Mouse (Mus musculus) kidney, postnatal 14 days (tissue): ENCODE data around the gene Rsph1.
A peak's percentile ranks its signal among the peaks of the same experiment; 100 is the strongest.
"Not testable (repeated sequence)": the region's sequence is repeated elsewhere in the genome, so short reads cannot be mapped to it uniquely, and the experiment has no call there.

Experiments
- DNase-seq: peaks from one replicate; pipeline ENCODE4 v3.0.0; 2022; ENCODE audit warnings: mixed read lengths

Rsph1 gene

DNA sequence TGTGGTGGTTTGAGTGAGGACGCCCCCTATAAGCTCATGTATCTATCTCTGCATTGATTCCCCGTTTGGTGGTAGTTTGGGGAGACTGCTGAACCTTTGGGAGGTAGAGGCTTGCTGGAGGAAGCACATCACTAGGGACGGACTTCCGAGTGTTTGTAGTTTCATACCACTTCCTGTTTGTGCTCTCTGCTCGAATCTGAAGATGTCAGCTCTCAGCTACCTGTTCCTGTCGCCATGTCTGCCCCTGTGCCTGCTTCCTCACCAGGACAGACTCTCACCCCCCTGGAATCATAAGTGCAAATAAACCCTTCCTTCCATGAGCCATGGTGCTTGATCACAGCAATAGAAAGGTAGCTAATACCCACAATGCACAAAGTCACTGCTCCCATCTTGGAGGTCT lies 2.0 kb downstream of the Rsph1 start:
- no peak for DNase-seq

DNA sequence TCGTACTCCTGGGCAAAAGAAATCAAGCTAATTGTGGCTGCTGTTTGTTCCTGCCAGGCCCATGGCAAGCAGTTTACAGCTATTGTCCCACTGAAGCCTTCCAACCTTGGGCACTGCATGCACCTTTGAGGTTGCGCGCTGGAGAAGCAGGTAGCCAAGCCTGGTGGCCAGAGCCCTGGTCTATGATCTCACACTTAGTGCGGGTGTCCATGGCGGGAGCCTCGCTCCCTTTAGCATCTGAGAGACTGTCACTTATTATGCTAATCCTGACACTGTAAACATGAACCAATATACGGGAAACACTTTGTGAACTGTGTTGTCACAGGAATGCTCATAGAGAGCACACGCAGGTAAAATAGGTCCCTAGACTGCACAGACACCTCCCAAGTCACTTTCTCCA lies 3.6 kb downstream of the Rsph1 start:
- no peak for DNase-seq

- no peak for DNase-seq
Observed at GRCm38 (mm10) chr17:31272416-31273165, 4.6 kb downstream of the Rsph1 start.

DNA sequence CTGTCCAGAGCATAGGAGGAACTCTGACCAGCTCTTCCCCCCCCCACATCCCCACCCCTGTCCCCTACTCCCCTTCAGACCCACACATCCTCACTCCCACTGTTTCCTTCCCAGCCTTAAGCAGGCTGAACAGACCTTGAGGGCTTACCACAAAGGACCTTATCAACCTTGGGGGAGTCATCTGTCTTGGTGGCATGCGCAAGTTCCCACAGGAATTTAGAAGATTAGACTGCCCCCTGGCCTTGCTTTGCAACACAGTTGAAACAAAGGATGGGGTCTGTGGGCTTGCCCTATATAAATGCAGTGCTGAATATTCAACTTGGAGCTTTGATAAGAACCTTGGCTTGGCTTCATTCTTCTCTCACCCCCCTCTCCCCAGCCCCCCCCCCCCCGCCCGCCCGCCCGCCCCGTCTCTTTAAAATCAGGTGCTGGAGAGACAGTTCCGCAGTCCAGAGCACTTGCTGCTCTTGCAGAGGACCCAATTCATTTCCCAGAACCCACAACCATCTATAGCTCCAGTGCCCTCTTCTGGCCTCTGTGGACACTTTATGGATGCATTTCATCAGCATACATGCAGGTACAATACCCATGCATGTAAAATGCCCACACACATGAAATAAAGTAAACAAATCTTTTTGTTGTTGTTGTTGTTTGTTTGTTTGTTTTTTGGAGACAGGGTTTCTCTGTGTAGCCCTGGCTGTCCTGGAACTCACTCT lies 5.9 kb downstream of the Rsph1 start:
- no peak for DNase-seq

DNA sequence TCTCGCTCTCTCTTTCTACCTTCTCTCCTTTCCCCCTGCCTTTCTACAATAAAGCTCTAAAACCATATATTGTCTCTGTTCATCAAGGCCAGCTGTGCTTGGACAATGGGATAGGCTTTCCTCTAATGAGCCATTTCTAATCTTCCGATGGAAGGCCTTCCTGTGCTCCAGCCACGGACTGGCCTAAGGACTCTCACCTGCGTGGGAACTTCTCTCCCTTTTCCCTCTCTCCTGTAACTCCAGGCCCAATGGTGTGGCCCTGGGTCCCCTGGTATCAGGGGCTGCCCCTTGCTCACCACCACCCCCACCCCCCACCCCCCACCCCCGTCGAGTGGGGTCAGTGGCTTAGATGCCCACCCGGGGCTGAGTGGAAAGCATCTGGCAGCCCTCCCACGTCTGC lies 6.4 kb downstream of the Rsph1 start:
- DNase-seq = not testable (repeated sequence)

DNA sequence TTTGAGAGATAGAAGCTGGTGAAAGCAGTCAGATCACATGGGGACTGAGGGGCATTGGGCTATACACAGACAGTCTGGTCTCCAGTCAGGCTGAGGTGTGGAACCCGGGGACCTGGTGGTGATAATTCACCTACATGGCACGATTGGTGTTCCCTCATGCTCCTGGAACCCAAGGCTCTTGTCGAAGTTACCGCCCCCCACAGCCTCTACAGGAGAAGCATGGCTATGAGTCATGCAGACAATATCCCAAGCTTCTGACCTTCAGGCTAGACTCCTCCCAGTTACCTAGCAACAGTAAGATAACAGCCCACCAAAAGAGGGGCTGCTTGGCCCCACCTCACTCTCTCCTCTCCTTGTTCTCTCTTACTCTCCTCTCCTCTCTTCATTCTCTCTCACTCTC lies 6.9 kb downstream of the Rsph1 start:
- no peak for DNase-seq

DNA sequence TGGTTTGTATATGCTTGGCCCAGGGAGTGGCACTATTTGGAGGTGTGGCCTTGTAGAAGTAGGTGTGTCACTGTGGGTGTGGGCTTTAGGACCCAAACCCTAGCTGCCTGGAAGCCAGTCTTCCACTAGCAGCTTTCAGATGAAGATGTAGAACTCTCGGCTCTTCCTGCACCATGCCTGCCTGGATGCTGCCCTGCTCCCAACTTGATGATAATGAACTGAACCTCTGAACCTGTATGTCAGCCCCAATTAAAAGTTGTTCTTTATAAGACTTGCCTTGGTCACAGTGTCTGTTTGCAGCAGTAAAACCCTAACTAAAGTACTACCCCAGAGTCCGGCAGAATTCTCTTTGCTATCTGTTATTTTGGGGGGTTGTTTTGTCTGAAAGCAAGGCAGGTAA lies 7.4 kb downstream of the Rsph1 start:
- no peak for DNase-seq

GRCm38 (mm10) chr17:31268016-31268415 lies 9.2 kb downstream of the Rsph1 start:
- DNase-seq = no peak

GRCm38 (mm10) chr17:31267603-31268002 lies 9.6 kb downstream of the Rsph1 start:
- no peak for DNase-seq

- no peak for DNase-seq
Observed at GRCm38 (mm10) chr17:31267138-31267537, 10.0 kb downstream of the Rsph1 start.

GRCm38 (mm10) chr17:31266321-31266950 lies 10.7 kb downstream of the Rsph1 start:
- DNase-seq = no peak

DNA sequence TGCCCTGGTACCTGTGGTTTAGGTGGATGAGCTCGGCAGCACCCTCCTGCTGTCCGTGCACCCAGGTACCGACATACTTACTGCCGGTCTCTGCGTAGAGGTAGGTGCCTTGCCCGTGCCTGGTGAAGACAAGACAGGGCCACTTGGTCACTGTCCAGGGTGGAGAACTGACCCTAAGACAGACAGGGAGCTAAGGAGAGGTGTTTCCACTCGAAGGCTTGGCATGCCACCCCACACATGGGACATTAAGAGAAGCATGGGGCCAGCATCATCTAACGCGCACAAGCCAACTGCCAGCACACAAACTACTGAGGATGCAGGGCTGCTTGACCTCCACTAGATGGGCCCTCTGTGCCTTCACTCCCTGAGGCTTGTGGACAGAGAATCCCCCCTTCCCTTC lies 11.4 kb downstream of the Rsph1 start:
- DNase-seq = no peak

DNA sequence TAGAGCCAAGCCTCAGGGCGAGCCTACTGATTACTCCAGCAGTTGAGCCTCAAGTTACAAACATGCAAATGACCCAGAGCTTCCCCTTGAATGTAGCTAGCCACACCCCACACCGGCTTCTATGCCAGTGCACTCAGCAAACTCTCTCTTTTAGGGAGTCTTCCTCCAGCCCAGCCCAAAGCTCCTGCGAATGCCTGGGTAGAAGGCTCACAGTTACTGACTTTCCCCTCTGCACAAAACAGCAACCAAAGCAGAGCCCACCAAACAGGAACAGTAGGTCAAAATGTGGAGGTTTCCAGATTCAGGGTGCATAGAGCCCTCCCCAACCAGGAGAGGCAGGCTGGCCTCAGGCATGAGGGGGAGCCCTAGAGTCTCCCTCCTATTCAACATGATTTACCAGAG lies 12.0 kb downstream of the Rsph1 start:
- DNase-seq = no peak

GRCm38 (mm10) chr17:31264372-31264771 lies 12.8 kb downstream of the Rsph1 start:
- no peak for DNase-seq

GRCm38 (mm10) chr17:31263770-31264169 lies 13.4 kb downstream of the Rsph1 start:
- no peak for DNase-seq

GRCm38 (mm10) chr17:31262715-31263114 lies 14.5 kb downstream of the Rsph1 start:
- no peak for DNase-seq

DNA sequence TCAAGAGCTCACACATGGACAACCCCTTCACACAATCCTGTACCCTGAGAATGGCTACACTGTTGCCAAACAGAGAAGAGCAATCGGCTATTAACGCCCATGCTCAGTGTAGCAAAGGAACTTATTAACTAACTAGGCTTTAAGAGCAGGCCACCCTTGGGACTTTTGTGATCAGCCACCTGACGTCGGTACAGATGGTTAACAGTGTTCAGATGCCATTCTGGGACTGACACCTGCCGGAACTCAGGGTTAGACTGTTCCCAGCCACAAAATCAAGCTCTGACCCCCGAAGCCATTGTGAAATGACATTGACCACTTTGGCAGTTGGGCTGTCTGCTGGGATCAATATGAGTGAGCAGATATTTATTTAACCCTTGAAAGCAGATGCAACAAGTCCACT lies 15.8 kb downstream of the Rsph1 start:
- DNase-seq = no peak

DNA sequence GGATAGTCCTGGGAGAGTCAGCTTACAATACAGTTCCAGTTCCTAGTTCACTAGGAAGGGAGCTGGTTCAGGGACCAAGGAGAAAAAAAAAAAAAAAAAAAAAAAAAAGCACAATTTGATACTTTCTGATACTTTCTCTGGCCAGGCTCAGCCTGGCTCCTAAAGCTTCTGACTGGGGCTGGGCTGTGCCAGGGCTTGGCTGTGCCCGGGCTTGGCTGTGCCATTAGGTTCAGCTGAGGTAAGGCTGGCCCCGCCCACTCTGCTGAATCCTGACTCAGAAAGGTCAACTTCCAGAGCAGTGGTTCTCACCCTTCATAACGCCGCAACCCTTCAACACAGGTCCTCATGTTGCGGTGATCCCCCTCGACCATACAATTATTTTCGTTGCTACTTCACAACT lies 16.8 kb downstream of the Rsph1 start:
- DNase-seq = peak; percentile 89

GRCm38 (mm10) chr17:31259825-31260224 lies 17.4 kb downstream of the Rsph1 start:
- DNase-seq = no peak

GRCm38 (mm10) chr17:31259145-31259544 lies 18.0 kb downstream of the Rsph1 start:
- DNase-seq = no peak

DNA sequence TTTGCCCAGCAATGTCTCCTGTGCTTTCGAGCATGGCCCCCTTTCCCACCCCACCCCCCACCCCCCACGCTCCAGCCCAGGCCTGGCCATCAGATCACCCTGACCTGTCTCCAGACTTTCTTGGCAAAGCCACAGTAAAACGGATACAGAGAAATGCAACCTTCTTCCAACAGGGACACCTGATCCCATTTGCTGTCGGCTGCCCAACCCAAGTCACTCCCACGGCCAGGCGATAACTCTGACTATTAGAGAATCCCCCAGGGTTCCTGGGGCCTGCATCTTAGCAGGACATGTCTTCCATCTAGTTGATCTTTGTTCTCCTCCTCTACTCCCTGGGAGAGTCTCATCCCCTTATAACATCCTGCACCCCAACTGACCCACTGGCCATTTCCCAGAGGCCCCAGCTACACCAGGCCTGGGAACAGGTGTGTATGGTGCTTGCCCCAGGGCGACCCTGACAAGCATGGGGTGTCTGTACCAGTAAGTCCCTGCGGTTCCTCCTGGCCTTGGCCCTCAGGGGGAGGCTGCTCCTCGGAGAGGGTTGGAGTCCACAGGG lies 18.8 kb downstream of the Rsph1 start:
- DNase-seq = no peak

GRCm38 (mm10) chr17:31257898-31258297 lies 19.3 kb downstream of the Rsph1 start:
- DNase-seq = no peak

GRCm38 (mm10) chr17:31257149-31257548 lies 20.0 kb downstream of the Rsph1 start:
- no peak for DNase-seq

DNA sequence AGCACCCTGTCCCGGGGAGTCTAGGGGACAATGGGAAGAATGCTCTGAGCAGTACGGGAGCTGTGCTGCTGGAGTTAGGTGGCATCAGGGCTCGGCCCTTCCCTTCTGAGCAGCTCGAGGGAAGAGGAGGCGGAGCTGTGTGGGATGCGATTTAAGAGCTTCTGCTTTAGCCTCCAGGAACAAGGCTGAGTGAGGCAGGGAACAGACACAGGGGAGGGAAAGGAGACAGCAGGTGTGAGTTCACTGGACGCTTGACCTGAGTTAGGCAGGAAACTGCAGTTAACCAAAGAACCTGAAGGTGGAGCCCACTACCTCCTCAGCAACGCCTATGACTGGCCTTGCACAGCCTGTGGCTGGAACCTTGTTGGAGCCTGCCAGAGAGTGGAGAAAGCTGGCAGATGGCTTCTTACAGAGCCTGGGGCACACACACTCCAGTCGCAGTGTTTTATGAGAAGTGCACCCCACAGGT lies 22.7 kb downstream of the Rsph1 start:
- peak; percentile 89 for DNase-seq
